Mouse (Mus musculus) limb, embryonic 14.5 days (tissue): ENCODE data around the gene Arhgap15. TPM values are rescaled to one million over a fixed set of nuclear protein-coding genes. Genes with fewer than 3 reads are reported as not detected.

Experiments
- ATAC-seq: fragments of 200-750 bp; cut with Nextera tagmentation; 2 replicates; pipeline ENCODE4 v1.8.0; 2017; ENCODE audit warnings: low read depth, moderate number of reproducible peaks, moderate TSS enrichment; ENCODE audit not compliant: low FRiP score
- DNase-seq: peaks from one replicate; pipeline ENCODE4 v3.0.0-alpha.2; 2015; ENCODE audit warnings: low spot score
- H3K27ac ChIP-seq: fragments of 300-500 bp; sonication (generic); replicated peaks from 2 replicates; pipeline ENCODE4 v1.5.1; 2014; ENCODE audit warnings: low read depth, mild to moderate bottlenecking, low read length, moderate library complexity, mixed read lengths
- H3K27me3 ChIP-seq: fragments of 300-500 bp; sonication (generic); 2 replicates; pipeline ENCODE4 v1.6.1; 2014; ENCODE audit warnings: low read length, mixed read lengths; ENCODE audit not compliant: control insufficient read depth, insufficient read depth
- H3K36me3 ChIP-seq: fragments of 300-500 bp; sonication (generic); 2 replicates; pipeline ENCODE4 v1.6.1; 2014; ENCODE audit warnings: mild to moderate bottlenecking, low read length, moderate library complexity, mixed read lengths; ENCODE audit not compliant: control insufficient read depth, insufficient read depth
- H3K4me1 ChIP-seq: fragments of 300-500 bp; sonication (generic); 2 replicates; pipeline ENCODE4 v1.6.1; 2014; ENCODE audit warnings: antibody characterized with exemption, low read length, mixed read lengths; ENCODE audit not compliant: control insufficient read depth, insufficient read depth
- H3K4me2 ChIP-seq: fragments of 300-500 bp; sonication (generic); replicated peaks from 2 replicates; pipeline ENCODE4 v1.6.1; 2014; ENCODE audit warnings: low read depth, mild to moderate bottlenecking, low read length, moderate library complexity; ENCODE audit not compliant: severe bottlenecking
- H3K4me3 ChIP-seq: fragments of 300-500 bp; sonication (generic); replicated peaks from 2 replicates; pipeline ENCODE4 v1.5.1; 2014; ENCODE audit warnings: low read length
- H3K9ac ChIP-seq: fragments of 300-500 bp; sonication (generic); 2 replicates; pipeline ENCODE4 v1.6.1; 2014; ENCODE audit warnings: mild to moderate bottlenecking, low read depth, low read length, moderate library complexity; ENCODE audit not compliant: severe bottlenecking
- H3K9me3 ChIP-seq: fragments of 300-500 bp; sonication (generic); 2 replicates; pipeline ENCODE4 v1.6.1; 2016; ENCODE audit warnings: low read length; ENCODE audit not compliant: control insufficient read depth
- POLR2A ChIP-seq: fragments of 200-500 bp; IDR thresholded peaks from 2 replicates; pipeline ENCODE4 v1.8.0; 2012; ENCODE audit warnings: inconsistent platforms, mild to moderate bottlenecking, moderate library complexity, borderline replicate concordance; ENCODE audit not compliant: insufficient read depth, insufficient read length; ENCODE audit errors: extremely low read depth
- WGBS: fragments of 180-500 bp; shearing (Covaris S2); extraction: QIAGEN DNeasy Blood & Tissue Kit; methylation state at CpG from one replicate; pipeline ENCODE4 v1.1.7; 2014; 5-methylcytosine and 5-hydroxymethylcytosine counted together
- polyA plus RNA-seq, 2 experiments: library from polyadenylated mRNA; depleted of rRNA in 1 of 2; stranded (reverse) in 1 of 2; unstranded in 1 of 2; fragments of >200 nt; fragmentation: Nextera tagmentation in 1 of 2; extraction: Ambion mirVana in 1 of 2; gene quantifications; 2 replicates each; pipeline versions ENCODE4 v1.2.1 to v1.2.3; 2012 to 2014

Gene Arhgap15
- polyA plus RNA-seq, 2 experiments, result 1.4 to 2.9 TPM

GRCm38 (mm10) chr2:44349101-44349500 lies 600.5 kb downstream of the Arhgap15 start:
- Histone ChIP-seq H3K27ac (no peak overlapping the region), H3K9ac (no peak overlapping the region), H3K4me3 (no peak overlapping the region), H3K4me2 (no peak overlapping the region), H3K27me3 (no peaks in the 10 kb centered on the region), H3K36me3 (no peaks in the 10 kb centered on the region), H3K9me3 (no peaks in the 10 kb centered on the region), H3K4me1 (no peaks in the 10 kb centered on the region)
- 77% methylated on average over 2 of the region's 2 CpGs for WGBS
- no peak for TF ChIP-seq POLR2A
- DNase-seq (no peak), ATAC-seq (no peak)

GRCm38 (mm10) chr2:44352885-44353284 lies 604.3 kb downstream of the Arhgap15 start:
- ATAC-seq, result no peak
- H3K27me3 ChIP-seq, result no peaks in the 10 kb centered on the region

DNA sequence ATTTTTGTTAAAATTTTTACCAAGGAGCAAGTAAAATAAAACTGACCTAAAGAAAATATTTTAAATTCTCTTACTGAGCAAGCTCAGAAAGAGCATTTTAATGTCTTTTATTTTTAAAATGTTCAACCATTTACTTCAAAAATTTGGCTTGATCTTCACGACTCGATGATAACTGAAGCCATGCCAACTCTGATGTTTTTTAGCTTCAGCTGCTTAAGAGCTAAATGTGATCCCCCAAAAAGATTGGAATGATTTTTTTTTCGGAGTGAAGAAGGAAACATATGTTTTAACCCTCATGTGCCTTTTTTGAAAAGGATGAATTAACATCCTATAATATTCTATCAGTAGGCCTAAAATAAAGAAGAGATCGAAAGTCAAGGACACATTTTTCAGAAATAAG lies 605.0 kb downstream of the Arhgap15 start:
- DNase-seq, result no peak
- ATAC-seq, result no peak
- 79% methylated on average over 4 of the region's 4 CpGs for whole genome bisulfite sequencing
- TF ChIP-seq POLR2A, result no peak
- Histone ChIP-seq H3K4me2 (no peak overlapping the region), H3K9ac (no peak overlapping the region), H3K9me3 (no peaks in the 10 kb centered on the region), H3K4me1 (peaks cover 6% of the 10 kb centered on the region; the same call in 1 of the 2 replicates), H3K4me3 (no peak overlapping the region), H3K36me3 (no peaks in the 10 kb centered on the region), H3K27me3 (no peaks in the 10 kb centered on the region), H3K27ac (no peak overlapping the region)

More at GRCm38 (mm10) chr2:44352885-44353284, 604.3 kb downstream of the Arhgap15 start:
- H3K9me3 ChIP-seq, result no peaks in the 10 kb centered on the region
- no peaks in the 10 kb centered on the region for H3K36me3 ChIP-seq
- 54% methylated on average over 7 of the region's 7 CpGs for WGBS
- no peak overlapping the region for H3K4me2 ChIP-seq
- H3K4me1 ChIP-seq, result peaks cover 6% of the 10 kb centered on the region; the same call in 1 of the 2 replicates
- no peak for TF ChIP-seq POLR2A
- no peak overlapping the region for H3K27ac ChIP-seq
- no peak overlapping the region for H3K4me3 ChIP-seq
- DNase-seq, result no peak
- H3K9ac ChIP-seq, result no peak overlapping the region

DNA sequence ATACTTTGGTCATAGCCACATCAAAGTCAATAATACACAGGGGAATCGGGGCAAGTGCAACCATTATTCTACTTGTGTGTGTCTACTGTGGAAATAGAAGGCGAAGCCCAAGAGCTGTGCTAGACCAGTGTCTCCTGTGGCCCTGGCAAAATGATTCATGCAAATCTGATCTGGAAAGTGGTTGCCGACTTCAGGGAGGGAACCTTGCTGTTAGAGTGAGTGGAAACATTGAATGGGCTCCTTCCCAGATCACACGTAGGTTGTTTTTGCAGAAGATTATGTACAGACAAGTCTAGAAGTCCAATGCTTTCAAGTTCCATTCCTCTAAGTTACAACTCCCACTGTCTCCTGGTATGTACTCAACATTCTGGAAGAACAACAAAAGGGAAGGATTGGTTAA lies 606.2 kb downstream of the Arhgap15 start:
- DNase-seq (no peak), ATAC-seq (no peak)
- Histone ChIP-seq H3K9me3 (no peaks in the 10 kb centered on the region), H3K9ac (no peak overlapping the region), H3K4me2 (no peak overlapping the region), H3K4me1 (peaks cover 6% of the 10 kb centered on the region; the same call in 1 of the 2 replicates), H3K4me3 (no peak overlapping the region), H3K27me3 (no peaks in the 10 kb centered on the region), H3K36me3 (no peaks in the 10 kb centered on the region), H3K27ac (no peak overlapping the region)
- 84% methylated on average over 4 of the region's 4 CpGs for WGBS
- TF ChIP-seq POLR2A, result no peak

- H3K27ac ChIP-seq, result peak overlapping the region; percentile 44; the same call in 1 of the 2 replicates
- peaks cover 6% of the 10 kb centered on the region; the same call in 1 of the 2 replicates for H3K4me1 ChIP-seq
- ATAC-seq (peak; percentile 74), DNase-seq (peak; percentile 56)
- H3K36me3 ChIP-seq, result no peaks in the 10 kb centered on the region
- 0 out of 2 replicates have a peak overlapping the region, but pooled peaks have one; percentile 12 for H3K9ac ChIP-seq
- no peak for TF ChIP-seq POLR2A
- no peaks in the 10 kb centered on the region for H3K9me3 ChIP-seq
- no peaks in the 10 kb centered on the region for H3K27me3 ChIP-seq
- H3K4me2 ChIP-seq, result peak overlapping the region; percentile 21
- WGBS, result 29% methylated on average over 11 of the region's 11 CpGs
- no peak overlapping the region for H3K4me3 ChIP-seq
Measured at GRCm38 (mm10) chr2:44355316-44355715, 606.7 kb downstream of the Arhgap15 start.

GRCm38 (mm10) chr2:44356248-44356886 lies 607.7 kb downstream of the Arhgap15 start:
- Histone ChIP-seq H3K27ac (no peak overlapping the region), H3K9me3 (no peaks in the 10 kb centered on the region), H3K4me1 (peaks cover 6% of the 10 kb centered on the region; the same call in 1 of the 2 replicates), H3K36me3 (no peaks in the 10 kb centered on the region), H3K4me2 (no peak overlapping the region), H3K4me3 (no peak overlapping the region), H3K9ac (no peak overlapping the region), H3K27me3 (no peaks in the 10 kb centered on the region)
- 82% methylated on average over 5 of the region's 5 CpGs for WGBS
- TF ChIP-seq POLR2A, result no peak
- DNase-seq (no peak), ATAC-seq (no peak)
